Mouse (Mus musculus) kidney, adult 9 months (tissue): ENCODE data around the gene Chd4.
A peak's percentile ranks its signal among the peaks of the same experiment; 100 is the strongest.

Experiments
- DNase-seq: peaks from one replicate; pipeline ENCODE4 v3.0.0; 2022

The Chd4 gene

GRCm38 (mm10) chr6:125143904-125144303 lies 48.1 kb downstream of the Chd4 start:
- peak; percentile 60 for DNase-seq

DNA sequence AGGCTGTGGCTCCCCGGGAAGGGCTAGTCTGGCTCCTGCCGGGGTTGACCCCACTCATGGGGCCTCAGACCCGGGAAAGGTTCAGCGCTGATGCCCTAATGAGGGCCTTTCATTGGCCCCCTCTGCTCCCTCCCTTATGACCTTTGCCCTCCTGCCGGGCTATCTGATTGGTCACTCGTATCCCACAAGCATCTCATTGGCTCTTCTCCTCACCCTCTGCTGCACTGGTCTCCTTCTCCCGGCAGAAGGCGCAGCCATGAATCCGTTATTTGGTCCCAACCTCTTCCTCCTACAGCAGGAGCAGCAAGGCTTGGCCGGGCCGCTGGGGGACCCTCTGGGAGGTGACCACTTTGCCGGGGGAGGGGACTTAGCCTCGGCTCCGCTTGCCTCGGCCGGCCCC lies 49.2 kb downstream of the Chd4 start, which contains the start of gene Iffo1:
Iffo1 (plus strand) TSS at position 241 of the 400 bp plus-strand sequence.
- DNase-seq: peak; percentile 96

GRCm38 (mm10) chr6:125145479-125145951 lies 49.7 kb downstream of the Chd4 start:
- DNase-seq: no peak

- DNase-seq: no peak
These were observed 50.4 kb downstream of the Chd4 start for GRCm38 (mm10) chr6:125146148-125146547.

- peak; percentile 49 for DNase-seq
These were observed 51.0 kb downstream of the Chd4 start for GRCm38 (mm10) chr6:125146797-125147196.

GRCm38 (mm10) chr6:125147329-125147728 lies 51.5 kb downstream of the Chd4 start:
- DNase-seq: no peak

DNA sequence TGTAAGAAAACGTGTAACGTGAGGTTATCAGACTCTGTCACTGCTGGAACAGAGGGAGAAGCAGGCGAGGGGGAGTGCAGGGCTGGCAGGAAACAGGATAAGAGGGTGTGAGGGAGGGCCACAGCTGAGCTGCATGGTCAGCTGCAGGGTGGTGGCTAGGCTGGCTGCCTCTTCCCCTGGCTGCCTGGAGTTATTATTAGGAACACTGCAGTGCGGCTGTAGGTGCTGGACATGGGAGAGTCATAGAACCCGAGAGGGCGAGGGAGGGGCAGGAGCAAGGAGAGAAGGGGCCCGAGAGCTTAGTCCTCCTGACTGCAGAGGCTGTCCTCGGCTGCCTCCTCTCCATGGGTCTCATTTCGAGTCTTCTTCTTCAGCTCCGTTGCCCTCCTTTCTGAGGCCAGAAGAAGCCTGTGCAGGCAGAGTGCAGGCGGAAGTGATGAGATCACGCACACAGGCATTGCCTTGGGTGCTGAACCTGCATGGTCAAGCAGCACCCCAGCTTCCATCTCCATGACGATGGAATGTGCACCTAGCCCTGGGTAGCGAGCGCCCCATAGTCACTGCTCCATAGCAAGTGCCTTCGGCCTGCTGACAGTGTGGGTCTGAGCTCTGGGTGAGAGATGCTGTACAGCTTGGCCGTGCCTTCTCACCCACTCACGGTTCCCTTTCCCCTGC lies 52.6 kb downstream of the Chd4 start:
- DNase-seq: peak; percentile 52

GRCm38 (mm10) chr6:125148926-125149568 lies 53.3 kb downstream of the Chd4 start:
- DNase-seq: peak; percentile 70

DNA sequence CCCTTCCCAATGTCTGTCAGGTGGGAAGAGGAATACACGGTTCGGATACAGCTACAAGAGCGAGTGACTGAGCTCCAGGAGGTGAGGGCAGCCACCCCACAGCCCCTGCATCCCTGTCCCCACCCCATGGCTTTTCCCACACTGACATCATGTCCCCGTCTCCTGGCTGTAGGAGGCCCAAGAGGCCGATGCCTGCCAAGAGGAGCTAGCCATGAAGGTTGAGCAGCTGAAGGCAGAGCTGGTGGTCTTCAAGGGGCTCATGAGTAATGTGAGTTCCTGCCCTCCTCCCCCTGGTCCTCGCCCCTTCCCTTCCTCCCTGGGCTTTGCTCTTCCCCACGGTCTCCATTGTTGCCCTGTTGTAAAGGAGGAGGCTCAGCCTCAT lies 53.8 kb downstream of the Chd4 start:
- no peak for DNase-seq

GRCm38 (mm10) chr6:125152212-125153017 lies 56.6 kb downstream of the Chd4 start:
- no peak for DNase-seq

DNA sequence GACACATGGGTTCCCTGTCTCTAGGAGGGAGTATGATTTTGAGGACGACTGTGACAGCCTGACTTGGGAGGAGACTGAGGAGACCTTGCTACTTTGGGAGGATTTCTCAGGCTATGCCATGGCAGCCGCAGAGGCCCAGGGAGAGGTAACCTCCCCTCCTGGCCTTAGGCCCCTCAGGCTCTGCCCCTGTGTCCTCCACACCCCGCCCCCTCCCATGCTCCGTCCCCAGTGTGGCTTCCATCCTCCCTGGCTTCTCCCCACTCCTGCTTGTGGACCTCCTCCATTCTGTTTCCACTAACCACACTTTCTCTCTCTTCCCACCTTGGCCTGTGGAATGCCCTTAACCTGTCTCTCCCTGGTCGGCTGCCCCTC lies 57.2 kb downstream of the Chd4 start:
- DNase-seq: no peak

- no peak for DNase-seq
These were observed 57.9 kb downstream of the Chd4 start for GRCm38 (mm10) chr6:125153682-125154081.

- no peak for DNase-seq
These were observed 58.8 kb downstream of the Chd4 start for GRCm38 (mm10) chr6:125154550-125154949.

- no peak for DNase-seq
These were observed 59.5 kb downstream of the Chd4 start for GRCm38 (mm10) chr6:125155262-125155661.

DNA sequence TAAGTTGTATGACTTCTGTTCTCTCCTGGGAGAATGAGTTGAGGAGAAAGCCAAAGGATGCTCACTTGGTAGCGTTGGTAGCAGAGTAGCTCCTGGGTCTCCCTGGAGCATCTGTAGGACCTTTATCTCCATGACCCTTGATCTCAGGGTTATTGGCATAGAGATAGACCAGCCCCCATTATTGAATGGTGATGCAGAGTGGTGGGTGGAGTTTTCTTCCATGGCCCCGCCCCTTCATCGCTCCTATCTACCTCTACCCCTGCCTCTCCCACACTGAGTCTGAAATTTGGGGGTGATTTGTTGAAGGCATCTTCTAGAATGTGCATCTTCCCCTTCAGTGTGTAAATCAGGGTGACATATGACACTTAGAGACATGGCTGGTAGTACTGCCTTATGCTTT lies 60.7 kb downstream of the Chd4 start:
- DNase-seq: no peak

DNA sequence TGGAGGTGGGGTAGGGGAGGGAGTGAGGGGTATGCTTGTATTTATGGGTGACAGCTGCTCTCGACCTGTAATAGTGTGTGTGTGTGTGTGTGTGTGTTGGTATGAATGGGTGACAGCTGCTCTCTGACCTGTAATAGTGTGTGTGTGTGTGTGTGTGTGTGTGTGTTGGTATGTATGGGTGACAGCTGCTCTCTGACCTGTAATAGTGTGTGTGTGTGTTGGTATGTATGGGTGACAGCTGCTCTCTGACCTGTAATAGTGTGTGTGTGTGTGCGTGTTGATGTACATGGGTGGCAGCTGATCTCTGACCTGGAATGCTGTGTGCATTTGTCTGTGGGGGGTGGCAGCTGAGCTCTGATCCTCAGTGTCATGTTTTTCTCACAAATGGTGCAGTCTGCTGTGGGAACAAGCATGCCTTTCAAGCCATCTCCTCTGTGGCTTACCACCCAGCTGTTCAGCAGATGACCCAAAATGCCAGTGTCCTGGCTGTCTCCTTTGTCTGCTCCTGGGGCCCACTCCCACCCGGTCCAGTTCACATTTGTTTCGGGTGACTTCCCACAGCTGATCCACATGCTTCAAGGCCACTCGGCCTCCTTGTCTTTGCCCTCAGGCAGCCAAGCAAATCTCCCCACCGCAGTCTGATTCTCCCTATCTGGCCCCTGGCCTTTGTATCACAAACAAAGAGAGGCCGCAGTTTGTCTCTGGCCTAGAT lies 61.3 kb downstream of the Chd4 start:
- no peak for DNase-seq

- no peak for DNase-seq
These were observed 63.2 kb downstream of the Chd4 start for GRCm38 (mm10) chr6:125158944-125159492.

DNA sequence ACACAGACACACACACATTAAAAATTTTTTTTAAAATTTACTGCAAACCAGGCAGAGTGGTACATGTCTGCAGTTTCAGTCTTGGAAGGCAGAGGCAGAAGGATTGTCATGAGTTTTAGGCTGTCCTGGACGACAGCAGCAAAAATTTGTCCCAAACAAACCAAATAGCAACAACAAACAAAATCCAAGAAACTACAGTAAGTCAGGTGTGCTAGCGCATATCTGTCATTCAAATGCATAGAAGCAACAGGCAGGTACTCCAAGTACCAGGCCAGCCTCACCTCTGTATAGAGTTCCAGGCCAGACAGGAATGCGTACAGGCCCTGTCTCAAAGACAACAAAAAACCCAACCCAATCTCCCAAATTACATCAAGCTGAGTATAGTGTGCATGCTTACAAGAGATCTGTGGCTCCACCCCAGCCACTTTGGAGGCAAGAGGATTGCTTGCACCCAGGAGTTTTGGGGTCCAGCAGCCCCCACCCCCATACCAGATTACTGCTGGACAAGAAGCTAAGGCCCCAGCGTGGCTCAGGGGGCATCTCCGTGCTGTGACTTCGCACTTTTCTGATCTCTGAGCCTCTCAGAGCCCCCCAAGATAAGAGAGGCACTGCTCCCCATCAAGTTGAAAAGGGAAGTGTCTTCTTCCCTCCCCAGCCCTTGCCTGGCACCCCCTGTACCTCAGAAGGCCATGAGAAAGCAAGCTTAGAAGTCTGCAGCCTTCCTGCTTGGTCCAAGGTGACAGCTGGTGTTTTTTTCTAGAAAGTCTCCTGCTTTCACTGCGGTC lies 64.2 kb downstream of the Chd4 start:
- no peak for DNase-seq

- DNase-seq: no peak
These were observed 64.7 kb downstream of the Chd4 start for GRCm38 (mm10) chr6:125160558-125160853.

DNA sequence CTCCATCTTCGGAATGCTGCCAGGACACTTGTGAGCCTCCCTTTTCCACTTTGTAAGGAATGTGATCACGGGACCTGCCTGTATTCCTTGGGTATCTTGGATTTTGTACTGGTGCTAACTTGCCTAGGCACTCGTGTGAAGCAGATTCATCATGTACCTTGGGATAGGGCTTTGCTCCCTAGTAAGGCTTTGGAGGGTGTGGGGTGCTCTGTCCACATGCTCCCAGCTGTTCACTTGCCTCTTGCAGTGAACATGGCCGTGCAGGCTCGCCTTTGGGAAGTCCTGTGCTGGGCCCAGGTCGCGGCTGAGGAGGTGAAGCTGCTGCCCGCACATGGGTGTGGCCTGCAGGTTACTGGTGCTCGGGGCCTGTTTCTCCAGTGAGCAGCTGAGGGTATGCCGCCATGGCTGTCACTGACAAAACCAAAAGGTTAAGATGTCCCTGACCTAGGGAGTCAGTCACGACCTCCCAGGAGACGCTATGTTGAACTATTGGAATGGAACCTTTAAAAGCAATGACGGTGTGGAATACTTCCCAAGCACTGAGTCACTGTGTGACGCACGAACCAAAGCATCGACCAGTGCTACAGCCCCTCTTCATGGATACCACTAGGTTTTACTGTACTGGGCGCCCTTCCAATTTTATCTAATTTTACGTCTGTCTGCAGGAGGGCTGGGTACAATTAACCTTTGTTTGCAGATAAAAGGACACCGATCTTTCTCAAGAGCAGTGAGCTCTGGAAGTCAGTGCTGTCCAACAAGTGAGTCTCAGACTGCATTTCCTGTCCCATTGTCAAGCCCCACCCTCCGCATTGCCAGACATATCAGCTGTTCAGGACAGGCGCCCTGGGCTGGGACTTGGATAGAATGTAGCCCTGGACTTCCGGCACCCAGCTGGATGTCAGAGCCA lies 65.3 kb downstream of the Chd4 start:
- DNase-seq: peak; percentile 83

GRCm38 (mm10) chr6:125161971-125162370 lies 66.2 kb downstream of the Chd4 start:
- DNase-seq: peak; percentile 72
